Mouse (Mus musculus) heart, postnatal 25 days (tissue): ENCODE measurements at regions not wholly inside any gene's neighbourhood (a gene's known extent, or its start where the extent isn't known, plus 50 kb on each side); places are given as distances from the start of the nearest gene placed in this dataset.

ENCODE experiments used
- DNase-seq: peaks from one replicate; pipeline ENCODE4 v3.0.0; 2022; ENCODE audit warnings: low spot score
- intact Hi-C: fragments of 180-260 bp; cut with DNase I; formaldehyde crosslinking; loops from one replicate; pipeline ENCODE4 v1.15.1; 2025

GRCm38 (mm10) chr14:88410722-88411437 is 60.3 kb downstream of the Pcdh20 start:
- intact Hi-C loops: no loop called here
- no peak for DNase-seq

- no peak for DNase-seq
- intact Hi-C loops: no loop called here
Measured at GRCm38 (mm10) chr14:88399270-88399669, 71.9 kb downstream of the Pcdh20 start.

GRCm38 (mm10) chr14:88397187-88397586 is 74.0 kb downstream of the Pcdh20 start:
- intact Hi-C loops: no loop called here
- no peak for DNase-seq

DNA sequence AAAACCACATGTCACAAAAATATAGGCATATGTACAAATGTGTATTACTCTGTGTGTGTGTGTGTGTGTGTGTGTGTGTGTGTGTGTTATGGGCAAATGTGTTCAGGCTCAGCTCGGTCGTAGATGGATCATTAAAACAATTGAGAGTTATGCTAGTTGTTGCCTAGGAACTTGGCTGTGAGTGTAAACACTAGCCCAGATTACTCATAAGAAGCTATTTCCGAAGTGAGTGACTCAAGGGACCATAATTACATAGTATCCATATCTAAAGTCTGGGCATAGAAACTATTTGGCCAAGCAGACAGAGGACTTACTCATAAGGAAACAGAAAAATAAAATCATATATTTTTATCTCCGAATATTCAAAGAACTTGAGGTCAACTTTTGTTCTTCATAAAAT is 76.2 kb downstream of the Pcdh20 start:
- DNase-seq: no peak
- intact Hi-C loops: no loop called here

- DNase-seq: no peak
- intact Hi-C loops: no loop called here
Measured at GRCm38 (mm10) chr14:88384553-88384952, 86.6 kb downstream of the Pcdh20 start.

DNA sequence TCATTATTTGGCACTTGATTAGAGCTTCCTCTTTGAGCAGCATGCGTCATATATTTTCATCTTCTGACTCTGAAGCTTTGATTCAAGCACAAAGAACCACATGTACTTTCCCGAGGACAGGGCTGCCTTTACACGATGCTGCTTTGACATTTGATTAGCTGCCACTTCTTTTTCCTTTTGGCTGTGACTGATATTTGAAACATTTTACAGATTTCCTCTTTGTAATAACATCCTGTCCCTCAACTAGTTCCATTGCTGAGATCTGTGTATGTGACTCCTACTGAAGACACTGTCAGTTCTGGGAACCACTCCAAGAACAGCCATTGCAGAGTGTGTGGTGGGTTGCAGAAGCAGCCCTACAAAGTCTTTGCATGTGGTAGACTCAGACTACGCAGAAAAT is 124.0 kb downstream of the Pcdh20 start:
- peak; percentile 0 for DNase-seq
- intact Hi-C loops: no loop called here

GRCm38 (mm10) chr14:88337304-88337703 is 133.9 kb downstream of the Pcdh20 start:
- no peak for DNase-seq
- intact Hi-C loops: no loop called here

- DNase-seq: no peak
- intact Hi-C loops: no loop called here
Measured at GRCm38 (mm10) chr14:88330613-88331012, 140.6 kb downstream of the Pcdh20 start.

- intact Hi-C loops: no loop called here
- no peak for DNase-seq
Measured at GRCm38 (mm10) chr14:88326411-88326810, 144.8 kb downstream of the Pcdh20 start.

DNA sequence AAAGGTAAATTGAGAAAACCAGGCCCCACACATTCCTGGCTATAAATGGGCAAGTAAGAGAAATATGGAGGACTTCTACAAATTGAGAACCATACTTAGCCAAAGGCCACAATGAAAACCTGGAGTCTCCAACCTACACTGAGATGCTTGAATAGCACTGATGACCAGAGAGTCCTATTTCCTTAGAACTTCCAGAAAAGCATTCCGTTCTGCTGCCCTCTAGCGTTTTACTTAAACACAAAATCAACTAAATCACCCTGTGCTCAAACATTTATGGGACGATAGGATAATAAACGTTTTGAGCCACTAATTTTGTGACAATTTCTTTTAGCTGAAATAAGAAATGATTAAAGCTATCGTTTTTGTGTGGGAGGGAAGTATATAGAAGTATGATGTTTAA is 192.9 kb downstream of the Pcdh20 start:
- DNase-seq: no peak
- intact Hi-C loops: loop anchor here (10.0 kb wide), 1 partner anchor 814 kb away; no protein-coding TSS in a partner anchor

DNA sequence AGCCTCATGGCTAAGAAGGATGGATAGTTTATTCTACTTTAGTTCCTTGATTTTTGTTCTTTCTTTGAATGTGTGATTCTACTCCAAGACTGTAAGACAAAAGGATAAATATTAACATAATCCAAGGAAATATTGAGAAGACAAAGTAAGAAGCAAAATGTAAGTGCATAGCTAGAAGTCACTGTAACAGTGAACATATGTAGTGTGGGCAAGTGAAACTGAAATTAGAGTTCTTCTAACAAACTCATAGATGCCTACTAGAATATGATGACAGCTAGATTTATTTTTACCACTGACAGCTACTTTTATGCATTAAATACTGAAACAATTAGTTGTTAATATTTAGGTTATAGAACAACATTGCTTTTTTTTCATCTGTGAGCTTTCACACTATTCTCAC is 206.4 kb downstream of the Pcdh20 start:
- intact Hi-C loops: no loop called here

GRCm38 (mm10) chr14:88259034-88259433 is 212.2 kb downstream of the Pcdh20 start:
- intact Hi-C loops: no loop called here
- no peak for DNase-seq

More for the DNA sequence above, 206.4 kb downstream of the Pcdh20 start:
- no peak for DNase-seq

DNA sequence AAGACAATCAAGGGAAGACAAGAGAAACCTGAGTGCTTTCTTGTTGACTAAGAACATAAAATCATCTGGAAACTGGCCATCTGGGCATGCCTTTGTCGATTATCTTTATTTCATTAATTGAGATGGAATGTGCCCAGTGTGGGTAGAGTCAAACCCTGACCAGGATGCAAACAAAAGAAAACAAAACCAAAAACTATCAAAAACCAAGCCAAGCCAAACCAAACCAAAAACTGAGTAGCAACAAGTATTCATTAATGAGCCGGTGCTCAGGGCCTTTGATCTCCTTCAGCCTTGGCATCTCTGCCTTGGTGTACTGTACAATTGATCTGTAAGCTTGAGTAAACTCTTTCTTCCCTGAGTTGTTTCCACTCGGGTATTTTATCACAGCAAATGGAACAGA is 216.1 kb downstream of the Pcdh20 start:
- DNase-seq: no peak
- intact Hi-C loops: no loop called here
